Mouse (Mus musculus) lung, embryonic 14.5 days (tissue): ENCODE data around the gene Inppl1. TPM values are rescaled to one million over a fixed set of nuclear protein-coding genes. Genes with fewer than 3 reads are reported as not detected.

Experiments used
- ATAC-seq: fragments of 200-750 bp; cut with Nextera tagmentation; 2 replicates; pipeline ENCODE4 v1.8.0; 2017; ENCODE audit warnings: mild to moderate bottlenecking, moderate TSS enrichment, moderate library complexity; ENCODE audit not compliant: insufficient read depth
- DNase-seq: peaks from one replicate; pipeline ENCODE4 v3.0.0-alpha.2; 2015
- H3K27ac ChIP-seq: fragments of 300-500 bp; sonication (generic); 2 replicates; pipeline ENCODE4 v1.5.1; 2014; ENCODE audit warnings: low read depth, mild to moderate bottlenecking, moderate library complexity
- H3K27me3 ChIP-seq: fragments of 300-500 bp; sonication (generic); 2 replicates; pipeline ENCODE4 v1.6.1; 2014; ENCODE audit warnings: low read length, control low read depth; ENCODE audit not compliant: insufficient read depth
- H3K36me3 ChIP-seq: fragments of 300-500 bp; sonication (generic); 2 replicates; pipeline ENCODE4 v1.6.1; 2014; ENCODE audit warnings: control low read depth; ENCODE audit not compliant: insufficient read depth
- H3K4me1 ChIP-seq: fragments of 300-500 bp; sonication (generic); 2 replicates; pipeline ENCODE4 v1.6.1; 2014; ENCODE audit warnings: antibody characterized with exemption, control low read depth; ENCODE audit not compliant: insufficient read depth
- H3K4me2 ChIP-seq: fragments of 300-500 bp; sonication (generic); 2 replicates; pipeline ENCODE4 v1.6.1; 2014; ENCODE audit warnings: mild to moderate bottlenecking
- H3K4me3 ChIP-seq: fragments of 300-500 bp; sonication (generic); 2 replicates; pipeline ENCODE4 v1.5.1; 2014; ENCODE audit warnings: low read depth, low read length
- H3K9ac ChIP-seq: fragments of 300-500 bp; sonication (generic); 2 replicates; pipeline ENCODE4 v1.6.1; 2014
- H3K9me3 ChIP-seq: fragments of 300-500 bp; sonication (generic); 2 replicates; pipeline ENCODE4 v1.6.1; 2016; ENCODE audit warnings: low read depth, low read length, control low read depth
- CTCF ChIP-seq: IDR thresholded peaks from 2 replicates; pipeline ENCODE4 v1.5.1; 2016; ENCODE audit warnings: antibody characterized with exemption, low read depth
- WGBS: fragments of 180-500 bp; shearing (Covaris S2); extraction: QIAGEN DNeasy Blood & Tissue Kit; methylation state at CpG from one replicate; pipeline ENCODE4 v1.1.7; 2014; 5-methylcytosine and 5-hydroxymethylcytosine counted together
- microRNA-seq: library from miRNA; unstranded; fragments of <30 nt; microRNA quantifications from one replicate; pipeline ENCODE4, GENCODE M21; 2016; ENCODE audit warnings: borderline number of aligned reads
- polyA plus RNA-seq: library from polyadenylated mRNA; unstranded; fragments of >200 nt; fragmentation: Nextera tagmentation; extraction: Ambion mirVana; gene quantifications from 2 replicates; pipeline ENCODE4 v1.2.1, GENCODE M21; 2014

Gene Inppl1
- polyA plus RNA-seq, 1 experiment from 2014 or later: 37.4 TPM

DNA sequence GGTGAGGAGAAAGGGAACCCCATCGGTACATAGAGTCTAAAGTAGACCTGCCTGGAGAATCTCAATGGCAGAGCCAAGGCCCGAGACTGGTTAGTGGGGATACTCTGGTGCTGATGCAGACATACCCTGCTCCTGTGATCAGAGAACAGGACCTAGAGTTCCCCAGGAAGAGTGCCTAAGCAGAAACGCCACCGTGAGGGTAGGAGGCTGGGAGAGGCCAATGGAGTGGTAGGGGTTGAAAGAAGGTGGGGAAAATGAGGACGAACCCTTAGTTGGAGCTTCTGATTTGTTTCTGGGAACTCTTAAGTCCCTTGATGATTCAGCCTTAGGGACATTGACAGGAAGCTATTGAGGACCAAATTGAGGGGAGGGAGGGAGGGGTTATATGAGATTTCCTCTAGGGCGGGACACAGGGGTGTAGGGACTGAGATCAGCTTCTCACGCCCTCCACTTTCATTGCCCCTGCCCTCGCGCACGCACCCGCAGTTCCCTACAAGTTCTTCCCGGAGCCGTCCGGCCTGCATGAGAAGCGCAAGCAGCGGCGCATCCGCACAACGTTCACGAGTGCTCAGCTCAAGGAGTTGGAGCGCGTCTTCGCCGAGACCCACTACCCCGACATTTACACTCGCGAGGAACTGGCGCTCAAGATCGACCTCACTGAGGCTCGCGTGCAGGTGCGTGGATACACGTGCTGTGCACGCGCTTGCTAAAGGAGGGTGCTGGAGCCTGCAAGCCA lies 17.6 kb downstream of the Inppl1 start:
- no peak for TF ChIP-seq CTCF
- peak; percentile 49 for DNase-seq
- H3K9ac ChIP-seq: no peak overlapping the region

DNA sequence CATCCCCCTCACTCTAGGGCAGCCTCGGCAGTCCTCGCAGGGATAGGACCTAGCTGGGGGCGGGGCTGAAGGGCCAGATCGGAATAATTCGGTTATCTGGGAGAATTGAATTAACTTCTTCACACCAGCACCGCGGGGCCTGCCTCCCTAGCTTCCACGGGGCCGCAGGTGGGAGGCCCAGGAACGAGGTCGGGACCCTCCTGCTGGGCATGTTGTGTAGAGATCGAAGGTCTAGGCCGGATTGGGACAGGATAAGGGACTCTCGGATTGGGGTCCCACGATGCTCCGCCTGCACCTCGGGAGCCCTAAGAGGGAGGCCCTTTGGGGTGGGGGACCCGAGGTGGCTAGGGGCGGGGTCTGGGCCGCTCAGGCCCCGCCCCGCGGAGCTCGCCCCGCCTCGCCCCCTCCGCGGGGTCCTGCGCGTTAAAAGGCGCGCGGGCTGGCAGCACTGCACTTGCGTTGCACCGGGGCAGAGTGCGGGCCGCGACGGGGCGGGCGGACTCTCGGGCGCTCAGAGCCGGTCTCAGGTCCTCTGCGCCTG lies 20.1 kb downstream of the Inppl1 start, which contains the start of gene Phox2a:
Phox2a (plus strand) TSS at position 453 of the 541 bp plus-strand sequence.
- ATAC-seq (no peak), DNase-seq (peak; percentile 12)
- WGBS: under 1% methylated on average over 45 of the region's 45 CpGs
- Histone ChIP-seq H3K9me3 (no peaks in the 10 kb centered on the region), H3K9ac (0 out of 2 replicates have a peak within 1 kb of the TSS, but pooled peaks have one; percentile 16), H3K27ac (no peak within 1 kb of the TSS), H3K36me3 (peaks cover 2% of the 10 kb centered on the region; the same call in 1 of the 2 replicates), H3K4me1 (no peaks in the 10 kb centered on the region), H3K27me3 (peaks cover 63% of the 10 kb centered on the region), H3K4me2 (peak within 1 kb of the TSS; percentile 54), H3K4me3 (peak within 1 kb of the TSS; percentile 31)
- TF ChIP-seq CTCF: no peak

More for the DNA sequence above, 17.6 kb downstream of the Inppl1 start:
- no peaks in the 10 kb centered on the region for H3K4me1 ChIP-seq
- WGBS: 3% methylated on average over 35 of the region's 35 CpGs
- H3K27ac ChIP-seq: no peak overlapping the region
- H3K36me3 ChIP-seq: peaks cover 28% of the 10 kb centered on the region
- no peak for ATAC-seq
- peaks cover 63% of the 10 kb centered on the region for H3K27me3 ChIP-seq
- H3K4me2 ChIP-seq: peak overlapping the region; percentile 84
- peak overlapping the region; percentile 45 for H3K4me3 ChIP-seq
- no peaks in the 10 kb centered on the region for H3K9me3 ChIP-seq

GRCm38 (mm10) chr7:101777053-101777452 lies 61.0 kb downstream of the Inppl1 start:
- WGBS: 95% methylated on average over 1 of the region's 1 CpGs

GRCm38 (mm10) chr7:101772687-101773086 lies 65.3 kb downstream of the Inppl1 start:
- Histone ChIP-seq H3K9ac (no peak overlapping the region), H3K4me3 (no peak overlapping the region), H3K27ac (no peak overlapping the region), H3K27me3 (no peaks in the 10 kb centered on the region), H3K36me3 (peaks cover 8% of the 10 kb centered on the region; the same call in 1 of the 2 replicates), H3K4me2 (no peak overlapping the region), H3K9me3 (no peaks in the 10 kb centered on the region), H3K4me1 (no peaks in the 10 kb centered on the region)
- DNase-seq (peak; percentile 39), ATAC-seq (no peak)
- WGBS: 40% methylated on average over 8 of the region's 8 CpGs
- TF ChIP-seq CTCF: no peak

More at GRCm38 (mm10) chr7:101777053-101777452, 61.0 kb downstream of the Inppl1 start:
- no peak overlapping the region for H3K4me2 ChIP-seq
- no peaks in the 10 kb centered on the region for H3K4me1 ChIP-seq
- no peaks in the 10 kb centered on the region for H3K9me3 ChIP-seq
- no peaks in the 10 kb centered on the region for H3K27me3 ChIP-seq
- ATAC-seq (no peak), DNase-seq (no peak)
- TF ChIP-seq CTCF: no peak
- H3K9ac ChIP-seq: no peak overlapping the region
- no peak overlapping the region for H3K27ac ChIP-seq
- peaks cover 21% of the 10 kb centered on the region; the same call in 1 of the 2 replicates for H3K36me3 ChIP-seq
- H3K4me3 ChIP-seq: no peak overlapping the region

Small RNAs within 50 kb of the gene (microRNA-seq; reads per million reads assigned to microRNA genes)
- gene Gm22655: not detected

Other genes with a start within 250 kb of the Inppl1 start
- 55.6 and 56.5 TPM in 2 replicates for gene Clpb, start 174.6 kb downstream of the Inppl1 start, polyA plus RNA-seq
- 0.34 and 0.67 TPM in 2 replicates for gene Phox2a, start 19.9 kb downstream of the Inppl1 start, polyA plus RNA-seq
- 2.6 and 2.8 TPM in 2 replicates for gene Folr2, start 19.0 kb upstream of the Inppl1 start, polyA plus RNA-seq
- gene Anapc15, start 25.5 kb upstream of the Inppl1 start, polyA plus RNA-seq: 85.9 and 90.4 TPM in 2 replicates
- 0.20 and 0.73 TPM in 2 replicates for gene Folr1, start 32.6 kb upstream of the Inppl1 start, polyA plus RNA-seq
- 151 and 161 TPM in 2 replicates for gene Lamtor1, start 67.7 kb upstream of the Inppl1 start, polyA plus RNA-seq
- gene Tomt, start 68.1 kb upstream of the Inppl1 start, polyA plus RNA-seq: 0.30 and 0.43 TPM in 2 replicates
- 7.7 and 8.3 TPM in 2 replicates for gene Lrrc51, start 95.7 kb upstream of the Inppl1 start, polyA plus RNA-seq
- gene Numa1, start 95.9 kb upstream of the Inppl1 start, polyA plus RNA-seq: 109 TPM in 2 replicates
- gene Il18bp, start 180.5 kb upstream of the Inppl1 start, polyA plus RNA-seq: 2.2 and 2.6 TPM in 2 replicates
- gene Rnf121, start 227.2 kb upstream of the Inppl1 start, polyA plus RNA-seq: 24.8 and 29.3 TPM in 2 replicates
- gene Xndc1, start 227.3 kb upstream of the Inppl1 start, polyA plus RNA-seq: 23.8 and 26.9 TPM in 2 replicates
- gene Xntrpc, start 227.5 kb upstream of the Inppl1 start, polyA plus RNA-seq: 1.0 and 1.2 TPM in 2 replicates
- not detected in 2 replicates for gene Trpc2, start 244.9 kb upstream of the Inppl1 start, polyA plus RNA-seq